8 mouse cellular contexts compared by ENCODE assay signal in genomic region chr13:51777738-51778274, GRCm38 (mm10). TPM values are rescaled to one million over a fixed set of nuclear protein-coding genes. Genes with fewer than 3 reads are reported as not detected.
DNase-seq lines count a peak whose midpoint lies in the region; ATAC-seq lines count a peak whose summit lies in the region.

No protein-coding gene starts in this region.

- peak overlapping the region; percentile 25; the same call in 1 of the 2 replicates for H3K4me2 ChIP-seq in heart, embryonic 16.5 days (ENCODE audit: low read depth, low read length)
- H3K4me2 ChIP-seq in midbrain, embryonic 14.5 days (ENCODE audit: low read length), result no peak overlapping the region

- H3K27me3 ChIP-seq in megakaryocyte, embryonic 14.5 days (replicated peaks), result no peaks in the 10 kb centered on the region
- no peaks in the 10 kb centered on the region for H3K27me3 ChIP-seq in heart, embryonic 16.5 days (ENCODE audit: control insufficient read depth, insufficient read depth, low read length)
- no peaks in the 10 kb centered on the region for H3K27me3 ChIP-seq in midbrain, embryonic 14.5 days (ENCODE audit: control insufficient read depth, insufficient read depth, low read length)

- DNase-seq in frontal cortex, postnatal 36 days (ENCODE audit: low spot score in 2 of 2), result peak; percentile 39 to 69
- no peak for DNase-seq in frontal cortex, postnatal 10 days (ENCODE audit: low spot score in 2 of 2)
- DNase-seq in midbrain, embryonic 14.5 days, result no peak
- DNase-seq in natural killer cell, adult 2 months (ENCODE audit: low spot score in 2 of 2), result no peak
- no peak for DNase-seq in thymus, postnatal 0 days (ENCODE audit: low spot score)

- H3K27ac ChIP-seq in heart, embryonic 16.5 days (ENCODE audit: low read length), result peak overlapping the region; percentile 85
- 0 out of 2 replicates have a peak overlapping the region, but pooled peaks have one; percentile 22 for H3K27ac ChIP-seq in midbrain, embryonic 14.5 days (replicated peaks; ENCODE audit: low read depth, low read length)

- WGBS in heart, embryonic 16.5 days, result 45% methylated on average over 6 of the region's 6 CpGs
- WGBS in midbrain, embryonic 14.5 days, result 52% methylated on average over 6 of the region's 6 CpGs

- H3K36me3 ChIP-seq in megakaryocyte, embryonic 14.5 days (replicated peaks; ENCODE audit: low read length), result peaks cover 92% of the 10 kb centered on the region
- H3K36me3 ChIP-seq in heart, embryonic 16.5 days (ENCODE audit: control insufficient read depth, insufficient read depth), result no peaks in the 10 kb centered on the region
- no peaks in the 10 kb centered on the region for H3K36me3 ChIP-seq in midbrain, embryonic 14.5 days (ENCODE audit: control insufficient read depth, insufficient read depth, low read length)

- H3K9ac ChIP-seq in heart, embryonic 16.5 days (ENCODE audit: low read length), result peak overlapping the region; percentile 48
- H3K9ac ChIP-seq in midbrain, embryonic 14.5 days (replicated peaks; ENCODE audit: low read length), result 0 out of 2 replicates have a peak overlapping the region, but pooled peaks have one; percentile 1

- no peak for ATAC-seq in megakaryocyte, adult 5-6 weeks (ENCODE audit: poor library complexity, severe bottlenecking)
- ATAC-seq in heart, embryonic 16.5 days (replicated peaks; ENCODE audit: extremely low read depth, insufficient read depth, low FRiP score), result no peak; the same call in 1 of the 2 replicates
- ATAC-seq in midbrain, embryonic 14.5 days (ENCODE audit: low FRiP score, low TSS enrichment), result no peak

- H3K4me3 ChIP-seq in megakaryocyte, embryonic 14.5 days (replicated peaks), result peak overlapping the region; percentile 50
- no peak overlapping the region for H3K4me3 ChIP-seq in heart, embryonic 16.5 days (ENCODE audit: low read length)
- H3K4me3 ChIP-seq in midbrain, embryonic 14.5 days (replicated peaks; ENCODE audit: low read depth, low read length), result no peak overlapping the region

- H3K4me1 ChIP-seq in megakaryocyte, embryonic 14.5 days, result peaks cover 88% of the 10 kb centered on the region
- H3K4me1 ChIP-seq in heart, embryonic 16.5 days (ENCODE audit: control insufficient read depth, insufficient read depth, low read length), result peaks cover 35% of the 10 kb centered on the region
- peaks cover 12% of the 10 kb centered on the region for H3K4me1 ChIP-seq in midbrain, embryonic 14.5 days (ENCODE audit: control insufficient read depth, insufficient read depth, low read length)

- no peaks in the 10 kb centered on the region for H3K9me3 ChIP-seq in megakaryocyte, embryonic 14.5 days
- H3K9me3 ChIP-seq in heart, embryonic 16.5 days (replicated peaks; ENCODE audit: control insufficient read depth, low read length), result no peaks in the 10 kb centered on the region
- no peaks in the 10 kb centered on the region for H3K9me3 ChIP-seq in midbrain, embryonic 14.5 days (ENCODE audit: control insufficient read depth, low read length)

RNA-seq across cellular contexts. Expression of gene Sema4d, which starts 15.7 kb away (rescaled TPM):
- polyA plus RNA-seq in megakaryocyte, embryonic 14.5 days (2012; ENCODE audit: insufficient read depth, low replicate concordance), result 55.2 and 58.6 TPM in 2 replicates
- total RNA-seq in megakaryocyte, adult 5-6 weeks (2015), result 99.8 and 110 TPM in 2 replicates
- total RNA-seq in megakaryocyte, adult 5-6 weeks (2017), result 54.1 and 66.6 TPM in 2 replicates
- 17.6 and 22.5 TPM in 2 replicates for polyA plus RNA-seq in heart, embryonic 16.5 days (2015; fragmentation: Nextera tagmentation; extraction: Ambion mirVana)
- 11.5 and 13.3 TPM in 2 replicates for polyA plus RNA-seq in midbrain, embryonic 14.5 days (2014; fragmentation: Nextera tagmentation; extraction: Ambion mirVana)
- polyA plus RNA-seq in thymus, postnatal 0 days (2015; fragmentation: Nextera tagmentation; extraction: Ambion mirVana), result 55.9 and 58.5 TPM in 2 replicates

Comparison
In these comparisons a context has a peak if more than half of its experiments do, and no peak if none do; other contexts are left out.
1. DNase-seq: peak in frontal cortex, postnatal 36 days (2 of 2); none in frontal cortex, postnatal 10 days (0 of 2), midbrain, embryonic 14.5 days (single experiment), natural killer cell, adult 2 months (0 of 2) and thymus, postnatal 0 days (single experiment).